Comparison of ENCODE assay signal across 9 mouse cellular contexts in the genomic region with DNA sequence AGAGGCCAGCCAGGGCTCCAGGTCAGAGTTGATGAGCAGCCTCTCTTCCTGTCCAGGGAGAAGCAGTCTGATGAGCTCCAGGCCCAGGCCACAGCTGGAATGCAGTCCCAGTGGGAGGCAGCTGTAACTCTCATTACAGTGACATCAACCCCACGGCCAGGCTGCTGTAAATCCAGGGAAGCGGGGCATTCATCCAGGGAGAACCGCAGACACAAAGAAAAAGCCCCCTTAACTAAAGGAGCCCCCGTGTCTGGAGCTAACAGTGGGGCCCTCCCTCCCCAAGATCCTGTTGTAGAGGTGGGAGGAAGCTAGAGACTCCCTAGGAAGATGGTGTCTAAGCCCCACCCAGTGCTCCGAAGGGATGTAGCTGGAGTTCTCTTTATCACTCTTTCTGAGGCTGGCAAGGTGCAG. TPM values are rescaled to one million over a fixed set of nuclear protein-coding genes. Genes with fewer than 3 reads are reported as not detected.
A peak's percentile ranks its signal among the peaks of the same experiment; 100 is the strongest.
DNase-seq lines count a peak whose midpoint lies in the region; ATAC-seq lines count a peak whose summit lies in the region.
"Had no signal": no experiment of that assay in that cellular context is flagged by ENCODE, and none has a peak within 500 bp of the region (broad histone marks: within the 10 kb centered on the region; RNA-seq: fewer than 3 reads in every experiment).

No protein-coding gene starts in this region.

- H3K4me2 ChIP-seq in midbrain, embryonic 15.5 days, result no peak overlapping the region
- no peak overlapping the region; the same call in 1 of the 2 replicates for H3K4me2 ChIP-seq in heart, embryonic 13.5 days
- peak overlapping the region; percentile 36 for H3K4me2 ChIP-seq in limb, embryonic 11.5 days (ENCODE audit: low read depth, severe bottlenecking)
- 0 out of 2 replicates have a peak overlapping the region, but pooled peaks have one; percentile 5 for H3K4me2 ChIP-seq in stomach, embryonic 16.5 days (ENCODE audit: low read depth, low read length)

- H3K9me3 ChIP-seq in midbrain, embryonic 10.5 days (replicated peaks), result no peaks in the 10 kb centered on the region
- no peaks in the 10 kb centered on the region for H3K9me3 ChIP-seq in midbrain, embryonic 15.5 days
- H3K9me3 ChIP-seq in heart, embryonic 13.5 days, result no peaks in the 10 kb centered on the region
- H3K9me3 ChIP-seq in limb, embryonic 11.5 days (ENCODE audit: control insufficient read depth, low read length), result no peaks in the 10 kb centered on the region
- H3K9me3 ChIP-seq in stomach, embryonic 16.5 days (replicated peaks; ENCODE audit: control insufficient read depth, low read length), result no peaks in the 10 kb centered on the region

- peaks cover 21% of the 10 kb centered on the region for H3K4me1 ChIP-seq in midbrain, embryonic 10.5 days
- no peaks in the 10 kb centered on the region for H3K4me1 ChIP-seq in midbrain, embryonic 15.5 days
- peaks cover 14% of the 10 kb centered on the region for H3K4me1 ChIP-seq in heart, embryonic 13.5 days
- peaks cover 46% of the 10 kb centered on the region for H3K4me1 ChIP-seq in limb, embryonic 11.5 days (ENCODE audit: control insufficient read depth, insufficient read depth, low read length)
- H3K4me1 ChIP-seq in stomach, embryonic 16.5 days (ENCODE audit: control insufficient read depth, insufficient read depth, low read length), result peaks cover 10% of the 10 kb centered on the region; the same call in 1 of the 2 replicates

- ATAC-seq in midbrain, embryonic 15.5 days (replicated peaks), result no peak
- ATAC-seq in heart, embryonic 13.5 days (ENCODE audit: extremely low read depth, insufficient number of reproducible peaks, low FRiP score, low TSS enrichment), result no peak
- ATAC-seq in limb, embryonic 11.5 days (ENCODE audit: insufficient number of reproducible peaks, low FRiP score, low TSS enrichment, low read depth), result peak; percentile 77
- ATAC-seq in stomach, embryonic 16.5 days (ENCODE audit: insufficient read depth, low FRiP score), result peak; percentile 76

- H3K36me3 ChIP-seq in midbrain, embryonic 10.5 days, result no peaks in the 10 kb centered on the region
- no peaks in the 10 kb centered on the region for H3K36me3 ChIP-seq in midbrain, embryonic 15.5 days (replicated peaks)
- H3K36me3 ChIP-seq in heart, embryonic 13.5 days, result no peaks in the 10 kb centered on the region
- H3K36me3 ChIP-seq in limb, embryonic 11.5 days (ENCODE audit: control insufficient read depth, insufficient read depth, low read length), result no peaks in the 10 kb centered on the region
- no peaks in the 10 kb centered on the region for H3K36me3 ChIP-seq in stomach, embryonic 16.5 days (ENCODE audit: control insufficient read depth, insufficient read depth, low read length)

- 28% methylated on average over 5 of the region's 5 CpGs for WGBS in midbrain, embryonic 10.5 days
- WGBS in midbrain, embryonic 15.5 days, result 21% methylated on average over 5 of the region's 5 CpGs
- 35% methylated on average over 5 of the region's 5 CpGs for WGBS in heart, embryonic 13.5 days
- WGBS in limb, embryonic 11.5 days, result 12% methylated on average over 5 of the region's 5 CpGs
- 33% methylated on average over 5 of the region's 5 CpGs for WGBS in stomach, embryonic 16.5 days

- H3K4me3 ChIP-seq in midbrain, embryonic 10.5 days, result no peak overlapping the region
- no peak overlapping the region for H3K4me3 ChIP-seq in midbrain, embryonic 15.5 days
- no peak overlapping the region for H3K4me3 ChIP-seq in heart, embryonic 13.5 days
- H3K4me3 ChIP-seq in limb, embryonic 11.5 days (ENCODE audit: low read depth, low read length), result no peak overlapping the region
- H3K4me3 ChIP-seq in stomach, embryonic 16.5 days (replicated peaks; ENCODE audit: low read length), result no peak overlapping the region
- H3K4me3 ChIP-seq: erythroblast, embryonic 14.5 days had no signal

- H3K27ac ChIP-seq in midbrain, embryonic 10.5 days (replicated peaks), result peak overlapping the region; percentile 52; the same call in 1 of the 2 replicates
- no peak overlapping the region for H3K27ac ChIP-seq in midbrain, embryonic 15.5 days
- peak overlapping the region; percentile 61 for H3K27ac ChIP-seq in heart, embryonic 13.5 days (replicated peaks)
- H3K27ac ChIP-seq in limb, embryonic 11.5 days (replicated peaks; ENCODE audit: low read depth, low read length), result peak overlapping the region; percentile 99
- H3K27ac ChIP-seq in stomach, embryonic 16.5 days (ENCODE audit: low read length), result peak overlapping the region; percentile 86

- DNase-seq in midbrain, embryonic 10.5 days (ENCODE audit: low spot score), result peak; percentile 48
- DNase-seq in limb, embryonic 11.5 days (ENCODE audit: low spot score), result peak; percentile 87
- no peak for DNase-seq in left cerebral cortex, adult 9 months (ENCODE audit: low spot score in 2 of 2)
- no peak for DNase-seq in spleen, adult 18-20 months
- no peak for DNase-seq in cerebellum, postnatal 36 days

- no peak overlapping the region for H3K9ac ChIP-seq in midbrain, embryonic 15.5 days
- no peak overlapping the region for H3K9ac ChIP-seq in heart, embryonic 13.5 days
- H3K9ac ChIP-seq in limb, embryonic 11.5 days (ENCODE audit: low read length), result peak overlapping the region; percentile 56
- 0 out of 2 replicates have a peak overlapping the region, but pooled peaks have one; percentile 29 for H3K9ac ChIP-seq in stomach, embryonic 16.5 days (ENCODE audit: low read length)

- 0 out of 2 replicates have a peak, but pooled peaks cover 4% of the 10 kb centered on the region for H3K27me3 ChIP-seq in midbrain, embryonic 10.5 days (ENCODE audit: low read depth, poor library complexity, severe bottlenecking)
- no peaks in the 10 kb centered on the region for H3K27me3 ChIP-seq in midbrain, embryonic 15.5 days (replicated peaks)
- H3K27me3 ChIP-seq in heart, embryonic 13.5 days (replicated peaks), result no peaks in the 10 kb centered on the region
- H3K27me3 ChIP-seq in limb, embryonic 11.5 days (ENCODE audit: control insufficient read depth, insufficient read depth, low read length), result no peaks in the 10 kb centered on the region
- no peaks in the 10 kb centered on the region for H3K27me3 ChIP-seq in stomach, embryonic 16.5 days (ENCODE audit: control insufficient read depth, insufficient read depth, low read length)

RNA-seq across cellular contexts. Expression of gene Oaf, which starts 13.6 kb away (rescaled TPM):
- 32.0 and 36.5 TPM in 2 replicates for polyA plus RNA-seq in midbrain, embryonic 10.5 days (2016; fragmentation: Nextera tagmentation; extraction: Ambion mirVana)
- 5.1 and 6.4 TPM in 2 replicates for polyA plus RNA-seq in midbrain, embryonic 15.5 days (2015; fragmentation: Nextera tagmentation; extraction: Ambion mirVana)
- polyA plus RNA-seq in heart, embryonic 13.5 days (2015; fragmentation: Nextera tagmentation; extraction: Ambion mirVana), result 28.0 and 29.7 TPM in 2 replicates
- polyA plus RNA-seq in limb, embryonic 11.5 days (2014; fragmentation: Nextera tagmentation; extraction: Ambion mirVana), result 96.4 and 108 TPM in 2 replicates
- 31.4 and 36.2 TPM in 2 replicates for polyA plus RNA-seq in stomach, embryonic 16.5 days (2015; fragmentation: Nextera tagmentation; extraction: Ambion mirVana)

RNA-seq across cellular contexts. Expression of gene Pou2f3, which starts 43.1 kb away (rescaled TPM):
- not detected in 2 replicates for polyA plus RNA-seq in midbrain, embryonic 10.5 days (2016; fragmentation: Nextera tagmentation; extraction: Ambion mirVana)
- polyA plus RNA-seq in midbrain, embryonic 15.5 days (2015; fragmentation: Nextera tagmentation; extraction: Ambion mirVana), result 0.08 and 0.14 TPM in 2 replicates
- polyA plus RNA-seq in heart, embryonic 13.5 days (2015; fragmentation: Nextera tagmentation; extraction: Ambion mirVana), result not detected in 2 replicates
- polyA plus RNA-seq in limb, embryonic 11.5 days (2014; fragmentation: Nextera tagmentation; extraction: Ambion mirVana), result not detected in 2 replicates
- 0.97 and 0.98 TPM in 2 replicates for polyA plus RNA-seq in stomach, embryonic 16.5 days (2015; fragmentation: Nextera tagmentation; extraction: Ambion mirVana)
- polyA plus RNA-seq: erythroblast, embryonic 14.5 days had no signal

RNA-seq across cellular contexts. Expression of gene Trim29, which starts 57.4 kb away (rescaled TPM):
- polyA plus RNA-seq in midbrain, embryonic 10.5 days (2016; fragmentation: Nextera tagmentation; extraction: Ambion mirVana), result 0.94 and 0.98 TPM in 2 replicates
- 0.62 TPM in 1 of 2 replicates, not detected in the other for polyA plus RNA-seq in midbrain, embryonic 15.5 days (2015; fragmentation: Nextera tagmentation; extraction: Ambion mirVana)
- polyA plus RNA-seq in heart, embryonic 13.5 days (2015; fragmentation: Nextera tagmentation; extraction: Ambion mirVana), result 0.19 and 0.43 TPM in 2 replicates
- polyA plus RNA-seq in limb, embryonic 11.5 days (2014; fragmentation: Nextera tagmentation; extraction: Ambion mirVana), result 4.9 and 6.0 TPM in 2 replicates
- polyA plus RNA-seq in stomach, embryonic 16.5 days (2015; fragmentation: Nextera tagmentation; extraction: Ambion mirVana), result 54.1 and 69.6 TPM in 2 replicates
- polyA plus RNA-seq: erythroblast, embryonic 14.5 days had no signal

Comparison
In these comparisons a context has a peak if more than half of its experiments do, and no peak if none do; other contexts are left out.
1. DNase-seq: peak in midbrain, embryonic 10.5 days (single experiment) and limb, embryonic 11.5 days (single experiment); none in left cerebral cortex, adult 9 months (0 of 2), spleen, adult 18-20 months (0 of 2) and cerebellum, postnatal 36 days (0 of 2).
2. ATAC-seq: peak in limb, embryonic 11.5 days (single experiment) and stomach, embryonic 16.5 days (single experiment); none in midbrain, embryonic 15.5 days (single experiment) and heart, embryonic 13.5 days (single experiment).
3. H3K4me2 ChIP-seq: peak in limb, embryonic 11.5 days (single experiment) and stomach, embryonic 16.5 days (single experiment); none in midbrain, embryonic 15.5 days (single experiment) and heart, embryonic 13.5 days (single experiment).
4. H3K9ac ChIP-seq: peak in limb, embryonic 11.5 days (single experiment) and stomach, embryonic 16.5 days (single experiment); none in midbrain, embryonic 15.5 days (single experiment) and heart, embryonic 13.5 days (single experiment).